Mouse (Mus musculus) E14TG2a.4 (cell line): ENCODE data around the gene Fbxl17.

ENCODE experiments used
- CTCF ChIP-seq: conservative IDR thresholded peaks from 2 replicates; pipeline ENCODE4 v1.5.1; 2014; ENCODE audit warnings: low read length
- NANOG ChIP-seq: IDR thresholded peaks from 2 replicates; pipeline ENCODE4 v1.6.1; 2014; ENCODE audit warnings: borderline replicate concordance, low read length, mixed read lengths
- POU5F1 ChIP-seq: IDR thresholded peaks from 2 replicates; pipeline ENCODE4 v1.6.1; 2014; ENCODE audit warnings: low read length, borderline replicate concordance

- TF ChIP-seq CTCF (no peak), POU5F1 (no peak), NANOG (no peak)
These were observed 321.5 kb downstream of the Fbxl17 start for GRCm38 (mm10) chr17:63178331-63178730.
